Mouse (Mus musculus) lung, postnatal 0 days (tissue): ENCODE measurements around the gene Kcnj10.

Experiments
- CTCF ChIP-seq: IDR thresholded peaks from 2 replicates; pipeline ENCODE4 v1.5.1; 2016; ENCODE audit warnings: antibody characterized with exemption, mild to moderate bottlenecking
- EP300 ChIP-seq: IDR thresholded peaks from 2 replicates; pipeline ENCODE4 v1.6.1; 2016; ENCODE audit warnings: antibody characterized with exemption, mild to moderate bottlenecking, control low read depth

DNA sequence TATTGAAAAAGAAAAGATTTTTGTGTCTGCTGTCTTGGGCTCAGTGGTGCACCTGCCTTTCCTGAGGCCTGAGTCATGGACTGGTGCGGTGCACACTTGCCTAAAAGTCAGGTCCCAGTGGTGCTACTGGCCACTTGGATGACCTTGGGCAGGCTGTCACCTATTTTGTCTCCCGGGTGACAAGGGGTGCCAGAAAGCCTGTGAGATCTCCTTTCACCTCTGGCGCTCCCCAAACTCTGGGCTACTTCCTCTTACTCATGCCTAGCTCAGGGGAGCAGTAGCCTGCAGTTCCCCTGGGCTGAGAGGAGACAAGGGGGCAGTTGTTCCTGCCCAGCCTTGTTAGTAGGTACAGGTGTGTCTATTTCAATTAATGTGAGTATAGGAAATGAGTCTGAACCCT, 38.7 kb upstream of the Kcnj10 start:
- no peak for TF ChIP-seq CTCF
- no peak for TF ChIP-seq EP300
